Mouse (Mus musculus) neural tube, embryonic 14.5 days (tissue): ENCODE data around the gene Ppm1m. TPM values are rescaled to one million over a fixed set of nuclear protein-coding genes. Genes with fewer than 3 reads are reported as not detected.

Source experiments
- ATAC-seq: fragments of 200-750 bp; cut with Nextera tagmentation; 2 replicates; pipeline ENCODE4 v1.8.0; 2017; ENCODE audit warnings: low read depth, mild to moderate bottlenecking, moderate TSS enrichment, moderate library complexity
- H3K27ac ChIP-seq: fragments of 300-500 bp; sonication (generic); 2 replicates; pipeline ENCODE4 v1.5.1; 2014; ENCODE audit warnings: low read depth, mild to moderate bottlenecking, control low read depth, low read length, moderate library complexity, mixed read lengths
- H3K27me3 ChIP-seq: fragments of 300-500 bp; sonication (generic); 2 replicates; pipeline ENCODE4 v1.6.1; 2014; ENCODE audit warnings: low read length; ENCODE audit not compliant: control insufficient read depth, insufficient read depth
- H3K36me3 ChIP-seq: fragments of 300-500 bp; sonication (generic); 2 replicates; pipeline ENCODE4 v1.6.1; 2014; ENCODE audit warnings: low read length, mixed read lengths; ENCODE audit not compliant: control insufficient read depth, insufficient read depth
- H3K4me1 ChIP-seq: fragments of 300-500 bp; sonication (generic); 2 replicates; pipeline ENCODE4 v1.6.1; 2014; ENCODE audit warnings: low read length; ENCODE audit not compliant: control insufficient read depth, insufficient read depth
- H3K4me2 ChIP-seq: fragments of 300-500 bp; sonication (generic); 2 replicates; pipeline ENCODE4 v1.6.1; 2014; ENCODE audit warnings: mild to moderate bottlenecking, low read depth, low read length, control low read depth
- H3K4me3 ChIP-seq: fragments of 300-500 bp; sonication (generic); 2 replicates; pipeline ENCODE4 v1.5.1; 2014; ENCODE audit warnings: low read depth, low read length, control low read depth, mixed read lengths
- H3K9ac ChIP-seq: fragments of 300-500 bp; sonication (generic); replicated peaks from 2 replicates; pipeline ENCODE4 v1.6.1; 2014; ENCODE audit warnings: low read depth, mild to moderate bottlenecking, control low read depth, low read length, mixed read lengths
- H3K9me3 ChIP-seq: fragments of 300-500 bp; sonication (generic); 2 replicates; pipeline ENCODE4 v1.6.1; 2016; ENCODE audit warnings: low read length; ENCODE audit not compliant: control insufficient read depth
- WGBS: fragments of 180-500 bp; shearing (Covaris S2); extraction: QIAGEN DNeasy Blood & Tissue Kit; methylation state at CpG from one replicate; pipeline ENCODE4 v1.1.7; 2014; 5-methylcytosine and 5-hydroxymethylcytosine counted together
- polyA plus RNA-seq: library from polyadenylated mRNA; unstranded; fragments of >200 nt; fragmentation: Nextera tagmentation; extraction: Ambion mirVana; gene quantifications from 2 replicates; pipeline ENCODE4 v1.2.1, GENCODE M21; 2014

Ppm1m gene
- polyA plus RNA-seq, 1 experiment from 2014 or later = 11.1 TPM

DNA sequence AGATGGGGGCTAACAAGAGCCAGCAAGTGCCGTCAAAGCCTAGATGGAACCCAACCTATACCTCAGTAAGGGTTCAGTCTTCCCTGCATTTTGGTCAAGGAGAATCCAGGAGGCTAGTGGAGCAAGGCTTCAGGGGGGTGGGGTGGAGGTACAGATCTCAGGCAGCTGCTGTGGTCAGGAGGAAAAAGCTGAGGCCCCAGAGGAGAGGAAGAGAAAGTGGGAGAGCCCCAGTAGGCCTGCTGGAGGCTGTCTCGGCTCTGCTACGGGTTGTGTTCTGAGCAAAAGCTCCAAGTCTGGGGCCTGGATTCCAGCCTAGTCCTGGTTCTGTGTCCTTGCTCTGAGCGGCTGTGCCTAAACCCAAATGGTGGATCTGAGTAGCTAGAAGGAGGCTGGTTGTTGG, 23.4 kb upstream of the Ppm1m start:
- H3K9ac ChIP-seq = no peak overlapping the region
- ATAC-seq = no peak
- 86% methylated on average over 4 of the region's 4 CpGs for WGBS

DNA sequence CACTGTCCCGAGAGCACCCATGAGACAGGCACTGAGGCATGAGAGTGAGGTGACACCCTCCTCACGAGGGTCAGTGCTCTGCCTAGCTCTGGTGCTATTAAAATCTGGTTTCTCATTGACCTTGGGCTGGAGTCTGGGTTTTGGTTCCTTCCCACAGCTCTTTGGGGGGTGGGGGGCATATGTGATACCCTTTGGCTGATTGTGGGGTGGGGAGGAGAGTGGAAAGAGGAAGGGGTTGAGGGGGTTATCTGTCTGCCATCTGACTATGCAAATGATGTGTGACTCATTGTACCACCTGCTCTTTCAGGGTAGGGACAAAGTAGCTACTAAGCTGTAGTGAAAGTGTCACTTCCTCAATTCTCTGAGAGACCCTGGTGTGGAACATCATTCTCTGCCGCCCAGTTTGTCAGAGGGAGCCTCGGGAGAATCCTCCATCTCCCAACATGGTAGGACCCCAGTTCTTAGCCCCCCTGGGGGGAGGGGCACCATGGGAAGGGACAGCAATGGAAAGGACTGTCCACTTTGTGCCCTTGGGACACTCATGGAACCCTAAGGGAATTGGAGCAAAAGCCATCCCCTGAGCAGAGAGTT, 22.8 kb upstream of the Ppm1m start, which contains the start of gene Tlr9:
Gene Tlr9, plus strand, starts transcription at position 338 of the 591 bp plus-strand sequence.
- no peak within 1 kb of the TSS for H3K4me2 ChIP-seq
- no peaks in the 10 kb centered on the region for H3K36me3 ChIP-seq
- no peak within 1 kb of the TSS for H3K4me3 ChIP-seq
- no peaks in the 10 kb centered on the region for H3K27me3 ChIP-seq
- H3K9me3 ChIP-seq = no peaks in the 10 kb centered on the region
- H3K4me1 ChIP-seq = no peaks in the 10 kb centered on the region
- no peak within 1 kb of the TSS for H3K9ac ChIP-seq
- ATAC-seq = no peak
- 78% methylated on average over 4 of the region's 4 CpGs for WGBS
- H3K27ac ChIP-seq = no peak within 1 kb of the TSS

More for the DNA sequence above, 23.4 kb upstream of the Ppm1m start:
- Histone ChIP-seq H3K27me3 (no peaks in the 10 kb centered on the region), H3K36me3 (no peaks in the 10 kb centered on the region), H3K4me1 (no peaks in the 10 kb centered on the region), H3K4me2 (no peak overlapping the region), H3K27ac (no peak overlapping the region), H3K4me3 (no peak overlapping the region), H3K9me3 (no peaks in the 10 kb centered on the region)

DNA sequence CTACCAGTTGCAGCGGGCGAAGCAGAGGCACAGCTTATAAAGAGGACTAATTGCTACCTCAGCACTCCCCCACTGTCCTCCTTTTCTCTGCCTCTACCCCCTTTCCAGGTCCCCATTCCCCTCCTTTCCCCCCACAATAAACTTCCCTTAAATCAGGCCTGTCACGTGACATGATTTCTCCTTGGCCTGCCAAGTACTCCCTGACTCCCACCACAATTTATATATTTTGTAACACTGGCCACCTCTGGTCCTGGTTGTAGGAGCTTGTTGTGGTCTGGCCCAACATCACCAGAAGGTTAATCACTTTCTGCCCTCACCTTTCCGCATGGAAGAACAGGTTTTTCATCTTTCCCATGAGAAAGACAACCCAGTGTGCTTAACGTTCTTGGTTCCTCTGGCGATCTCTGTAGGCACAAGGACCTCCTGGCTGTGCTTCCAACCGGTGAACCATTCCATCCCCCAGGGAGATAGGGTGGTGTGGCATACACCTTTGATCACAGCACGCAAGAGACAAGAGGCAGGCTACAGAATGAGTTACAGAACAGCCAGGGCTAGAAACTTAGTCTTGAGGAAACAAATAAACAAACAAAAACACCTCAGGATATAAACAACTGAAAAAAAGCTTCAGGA, 21.5 kb upstream of the Ppm1m start:
- Histone ChIP-seq H3K27ac (no peak overlapping the region), H3K27me3 (no peaks in the 10 kb centered on the region), H3K4me3 (no peak overlapping the region), H3K9me3 (no peaks in the 10 kb centered on the region), H3K9ac (no peak overlapping the region), H3K36me3 (no peaks in the 10 kb centered on the region), H3K4me1 (no peaks in the 10 kb centered on the region), H3K4me2 (no peak overlapping the region)
- ATAC-seq = no peak
- 75% methylated on average over 8 of the region's 8 CpGs for WGBS

- no peak overlapping the region for H3K4me2 ChIP-seq
- ATAC-seq = no peak
- H3K27me3 ChIP-seq = no peaks in the 10 kb centered on the region
- peaks cover 27% of the 10 kb centered on the region for H3K36me3 ChIP-seq
- WGBS = 89% methylated on average over 7 of the region's 7 CpGs
- no peak overlapping the region for H3K4me3 ChIP-seq
- no peak overlapping the region for H3K9ac ChIP-seq
- H3K9me3 ChIP-seq = no peaks in the 10 kb centered on the region
- H3K4me1 ChIP-seq = no peaks in the 10 kb centered on the region
- no peak overlapping the region for H3K27ac ChIP-seq
Measured at GRCm38 (mm10) chr9:106216971-106217370, 17.4 kb upstream of the Ppm1m start.

- ATAC-seq = no peak
- peaks cover 27% of the 10 kb centered on the region for H3K36me3 ChIP-seq
- 84% methylated on average over 6 of the region's 6 CpGs for WGBS
Measured at GRCm38 (mm10) chr9:106215341-106216125, 16.0 kb upstream of the Ppm1m start.

DNA sequence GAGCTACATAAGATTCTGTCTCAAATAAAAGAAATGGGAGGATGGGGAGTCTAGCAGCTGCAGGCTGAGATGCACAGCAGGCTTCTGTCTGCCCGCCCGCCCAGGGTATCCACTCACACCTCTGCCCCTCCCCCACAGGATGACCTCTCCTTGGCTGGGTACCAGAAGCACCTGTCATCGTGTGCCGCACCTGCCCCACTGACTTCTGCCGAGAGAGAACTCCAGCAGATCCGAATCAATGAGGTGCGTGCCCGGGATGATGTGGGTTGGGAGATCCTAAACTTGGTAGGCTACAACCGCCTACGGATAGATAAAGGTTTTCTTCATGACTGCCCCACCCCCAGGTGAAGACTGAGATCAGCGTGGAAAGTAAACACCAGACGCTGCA, 13.0 kb upstream of the Ppm1m start:
- Histone ChIP-seq H3K4me3 (no peak overlapping the region), H3K4me1 (peaks cover 3% of the 10 kb centered on the region; the same call in 1 of the 2 replicates), H3K27ac (no peak overlapping the region), H3K9me3 (no peaks in the 10 kb centered on the region), H3K4me2 (no peak overlapping the region), H3K36me3 (peaks cover 27% of the 10 kb centered on the region), H3K27me3 (no peaks in the 10 kb centered on the region), H3K9ac (no peak overlapping the region)
- WGBS = 87% methylated on average over 12 of the region's 12 CpGs
- no peak for ATAC-seq

More at GRCm38 (mm10) chr9:106215341-106216125, 16.0 kb upstream of the Ppm1m start:
- no peak overlapping the region for H3K4me3 ChIP-seq
- no peaks in the 10 kb centered on the region for H3K9me3 ChIP-seq
- H3K27ac ChIP-seq = no peak overlapping the region
- H3K9ac ChIP-seq = no peak overlapping the region
- peaks cover 3% of the 10 kb centered on the region; the same call in 1 of the 2 replicates for H3K4me1 ChIP-seq
- H3K27me3 ChIP-seq = no peaks in the 10 kb centered on the region
- H3K4me2 ChIP-seq = no peak overlapping the region

GRCm38 (mm10) chr9:106211680-106212593, 12.4 kb upstream of the Ppm1m start:
- Histone ChIP-seq H3K27ac (no peak overlapping the region), H3K36me3 (peaks cover 27% of the 10 kb centered on the region), H3K4me1 (peaks cover 4% of the 10 kb centered on the region; the same call in 1 of the 2 replicates), H3K9ac (peak overlapping the region; percentile 25; the same call in 1 of the 2 replicates), H3K4me2 (peak overlapping the region; percentile 37), H3K4me3 (peak overlapping the region; percentile 1; the same call in 1 of the 2 replicates), H3K27me3 (no peaks in the 10 kb centered on the region), H3K9me3 (no peaks in the 10 kb centered on the region)
- WGBS = 19% methylated on average over 37 of the region's 37 CpGs
- ATAC-seq = peak; percentile 84

DNA sequence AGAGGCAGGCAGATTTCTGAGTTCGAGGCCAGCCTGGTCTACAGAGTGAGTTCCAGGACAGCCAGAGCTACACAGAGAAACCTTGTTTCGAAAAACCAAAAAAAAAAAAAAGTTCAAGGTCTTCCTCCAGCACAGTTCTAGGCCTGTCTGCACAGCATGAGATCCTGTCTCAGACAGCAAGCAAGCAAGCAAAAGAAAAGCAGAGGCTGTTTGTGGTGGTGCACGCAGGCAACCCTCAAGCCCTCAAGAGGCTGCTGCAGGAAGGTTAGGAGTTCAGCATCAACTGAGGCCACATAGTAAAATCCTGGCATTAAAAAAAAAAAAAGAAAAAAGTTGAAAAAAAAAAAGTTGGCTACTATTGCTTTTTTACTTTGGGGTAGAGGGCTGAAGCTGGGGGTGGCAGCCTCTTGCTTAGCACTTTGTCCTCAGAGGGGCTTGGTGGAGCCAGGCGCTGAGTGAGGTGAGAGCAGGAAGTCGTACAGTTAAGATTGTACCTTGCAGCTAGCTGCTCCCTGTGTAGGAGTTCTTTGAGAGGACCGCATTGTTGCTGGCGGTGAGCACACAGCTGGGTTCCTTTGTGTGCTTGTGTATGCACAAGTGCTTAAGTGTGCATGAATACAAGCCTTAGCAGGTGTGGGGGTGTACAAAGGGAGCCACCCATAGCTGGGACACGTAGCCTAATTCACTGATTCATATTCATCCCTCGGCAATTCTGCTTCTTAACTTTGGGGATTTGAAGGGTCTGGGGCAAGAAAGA, 11.5 kb upstream of the Ppm1m start:
- H3K36me3 ChIP-seq = peaks cover 27% of the 10 kb centered on the region
- H3K9ac ChIP-seq = no peak overlapping the region
- no peak; the same call in 1 of the 2 replicates for ATAC-seq
- peak overlapping the region; percentile 37; the same call in 1 of the 2 replicates for H3K4me2 ChIP-seq
- H3K27me3 ChIP-seq = no peaks in the 10 kb centered on the region
- H3K4me3 ChIP-seq = no peak overlapping the region
- H3K27ac ChIP-seq = no peak overlapping the region
- WGBS = 35% methylated on average over 9 of the region's 9 CpGs
- H3K4me1 ChIP-seq = peaks cover 8% of the 10 kb centered on the region; the same call in 1 of the 2 replicates
- H3K9me3 ChIP-seq = no peaks in the 10 kb centered on the region
